Mouse (Mus musculus): Measurements from ENCODE around the gene Ostc. TPM values are rescaled to one million over a fixed set of nuclear protein-coding genes. Genes with fewer than 3 reads are reported as not detected.

Gene Ostc
- total and polyA plus RNA-seq, 2 experiments from 2014 or later = 99.9 to 160 TPM

DNA sequence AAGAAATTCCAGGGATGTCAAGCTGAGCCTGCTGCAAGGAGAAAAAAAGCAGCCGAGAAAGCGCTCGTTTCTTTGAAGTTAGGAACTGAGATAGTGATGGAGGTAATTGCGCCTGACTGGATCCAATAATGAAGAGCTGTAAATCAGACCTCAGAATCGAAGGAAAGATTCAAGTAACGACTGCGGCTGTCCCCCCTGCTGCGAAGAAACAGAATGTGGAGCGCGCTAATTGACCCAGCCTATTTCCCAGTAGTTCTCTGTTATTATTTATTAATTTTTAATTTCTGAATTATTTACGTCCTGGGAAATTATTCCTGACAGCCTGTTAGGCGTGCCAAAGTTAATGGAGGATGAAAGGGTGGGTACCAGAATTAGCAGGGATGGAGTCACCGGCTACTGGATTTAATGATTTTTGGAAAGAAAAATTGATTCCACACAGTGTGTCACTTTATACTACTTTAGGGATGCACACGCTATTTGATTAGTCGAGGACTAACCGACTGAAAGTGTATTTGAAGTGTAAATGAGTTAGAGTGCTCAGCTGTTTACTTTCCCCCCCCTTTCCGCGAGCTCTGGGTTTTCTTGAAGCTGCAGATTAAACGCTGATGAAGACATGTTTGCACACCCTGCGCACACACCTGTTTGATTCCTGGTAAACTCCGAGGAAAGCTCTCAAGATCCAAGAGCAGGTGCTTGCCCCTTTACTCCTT, 28.6 kb upstream of the Ostc start:
- Histone ChIP-seq H3K4me3 (ENCODE audit: low read depth, low read length) (no peak overlapping the region), H3K9me3 (ENCODE audit: low read length) (no peaks in the 10 kb centered on the region), H3K4me1 (ENCODE audit: insufficient read depth, low read length) (peaks cover 2% of the 10 kb centered on the region; the same call in 1 of the 2 replicates), H3K36me3 (ENCODE audit: insufficient read depth, low read length) (no peaks in the 10 kb centered on the region), H3K9ac (replicated peaks; ENCODE audit: low read length, poor library complexity, severe bottlenecking) (no peak overlapping the region), H3K27ac (ENCODE audit: low read depth, low read length) (no peak overlapping the region), H3K4me2 (ENCODE audit: low read depth, low read length, poor library complexity, severe bottlenecking) (peak overlapping the region; percentile 9; the same call in 1 of the 2 replicates), H3K27me3 (ENCODE audit: insufficient read depth, low read length) (no peaks in the 10 kb centered on the region)
- ATAC-seq (ENCODE audit: low FRiP score) (peak; percentile 76), DNase-seq (ENCODE audit: low spot score) (peak; percentile 31)
- 28% methylated on average over 21 of the region's 21 CpGs for WGBS
- TF ChIP-seq CTCF (IDR thresholded peaks at IDR 0.05) = no peak

DNA sequence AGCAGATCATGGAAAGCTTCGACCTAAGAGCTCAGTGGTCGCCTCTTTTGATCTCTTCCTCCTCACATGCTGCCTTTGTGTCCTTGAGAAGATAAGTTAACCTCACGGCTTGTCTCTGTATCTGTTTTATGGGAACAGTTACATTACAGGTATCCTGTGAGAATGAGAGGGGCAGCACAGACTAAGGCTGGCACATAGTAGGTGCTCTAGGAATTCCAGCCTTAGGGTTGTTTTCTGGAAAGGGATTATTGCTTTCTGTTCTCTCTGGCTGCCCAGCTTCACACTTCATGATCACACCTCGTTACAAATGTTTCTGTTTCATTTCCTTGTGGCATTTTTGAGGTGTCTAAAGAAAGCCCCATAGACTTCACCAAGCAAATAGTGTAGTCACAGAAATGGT, 27.5 kb upstream of the Ostc start:
- H3K27me3 ChIP-seq (ENCODE audit: insufficient read depth, low read length) = no peaks in the 10 kb centered on the region
- H3K4me1 ChIP-seq (ENCODE audit: insufficient read depth, low read length) = peaks cover 2% of the 10 kb centered on the region; the same call in 1 of the 2 replicates
- ATAC-seq (ENCODE audit: low FRiP score) (no peak), DNase-seq (ENCODE audit: low spot score) (no peak)
- TF ChIP-seq CTCF (IDR thresholded peaks at IDR 0.05) = no peak
- no peak overlapping the region for H3K4me2 ChIP-seq (ENCODE audit: low read depth, low read length, poor library complexity, severe bottlenecking)
- H3K36me3 ChIP-seq (ENCODE audit: insufficient read depth, low read length) = no peaks in the 10 kb centered on the region
- H3K9ac ChIP-seq (replicated peaks; ENCODE audit: low read length, poor library complexity, severe bottlenecking) = no peak overlapping the region
- no peaks in the 10 kb centered on the region for H3K9me3 ChIP-seq (ENCODE audit: low read length)
- H3K27ac ChIP-seq (ENCODE audit: low read depth, low read length) = no peak overlapping the region
- 31% methylated on average over 4 of the region's 4 CpGs for WGBS
- no peak overlapping the region for H3K4me3 ChIP-seq (ENCODE audit: low read depth, low read length)

DNA sequence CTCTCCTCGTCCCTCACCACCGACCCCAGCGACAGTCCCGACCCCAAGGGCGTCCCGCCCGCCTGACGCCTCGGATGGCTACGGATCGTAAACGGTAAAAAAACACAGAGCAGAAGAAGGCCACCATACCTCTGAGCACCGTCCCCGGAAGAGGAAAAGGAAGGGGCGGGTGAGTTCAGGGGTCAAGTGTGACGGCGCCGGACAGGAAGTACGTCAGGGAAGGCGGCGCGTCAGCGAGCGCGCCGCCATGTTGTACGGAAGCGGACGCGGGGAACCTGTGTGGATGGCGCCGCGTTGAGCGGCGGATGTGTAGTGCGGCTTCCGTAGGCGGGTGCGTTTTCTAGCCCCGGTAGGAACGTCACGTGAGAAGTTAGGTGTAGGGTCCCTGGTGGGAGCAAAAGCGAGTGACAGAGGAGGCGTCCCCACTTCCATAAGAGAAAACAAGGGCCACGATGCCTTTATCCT, 21.0 kb upstream of the Ostc start, which contains the start of gene Rpl34:
Gene Rpl34 (minus strand): TSS at position 210 of the 465 bp plus-strand sequence.
- under 1% methylated on average over 45 of the region's 45 CpGs for WGBS
- H3K4me2 ChIP-seq (ENCODE audit: low read depth, low read length, poor library complexity, severe bottlenecking) = peak within 1 kb of the TSS; percentile 69
- peaks cover 25% of the 10 kb centered on the region for H3K36me3 ChIP-seq (ENCODE audit: insufficient read depth, low read length)
- H3K27ac ChIP-seq (ENCODE audit: low read depth, low read length) = peak within 1 kb of the TSS; percentile 87
- DNase-seq (ENCODE audit: low spot score) (peak; percentile 98), ATAC-seq (ENCODE audit: low FRiP score) (peak; percentile 99)
- no peaks in the 10 kb centered on the region for H3K9me3 ChIP-seq (ENCODE audit: low read length)
- TF ChIP-seq CTCF (IDR thresholded peaks at IDR 0.05) = 0 out of 2 replicates have a peak, but pooled peaks have one; percentile 17
- H3K4me3 ChIP-seq (ENCODE audit: low read depth, low read length) = peak within 1 kb of the TSS; percentile 75
- H3K9ac ChIP-seq (replicated peaks; ENCODE audit: low read length, poor library complexity, severe bottlenecking) = peak within 1 kb of the TSS; percentile 90
- no peaks in the 10 kb centered on the region for H3K27me3 ChIP-seq (ENCODE audit: insufficient read depth, low read length)
- 0 out of 2 replicates have a peak, but pooled peaks cover 3% of the 10 kb centered on the region for H3K4me1 ChIP-seq (ENCODE audit: insufficient read depth, low read length)

DNA sequence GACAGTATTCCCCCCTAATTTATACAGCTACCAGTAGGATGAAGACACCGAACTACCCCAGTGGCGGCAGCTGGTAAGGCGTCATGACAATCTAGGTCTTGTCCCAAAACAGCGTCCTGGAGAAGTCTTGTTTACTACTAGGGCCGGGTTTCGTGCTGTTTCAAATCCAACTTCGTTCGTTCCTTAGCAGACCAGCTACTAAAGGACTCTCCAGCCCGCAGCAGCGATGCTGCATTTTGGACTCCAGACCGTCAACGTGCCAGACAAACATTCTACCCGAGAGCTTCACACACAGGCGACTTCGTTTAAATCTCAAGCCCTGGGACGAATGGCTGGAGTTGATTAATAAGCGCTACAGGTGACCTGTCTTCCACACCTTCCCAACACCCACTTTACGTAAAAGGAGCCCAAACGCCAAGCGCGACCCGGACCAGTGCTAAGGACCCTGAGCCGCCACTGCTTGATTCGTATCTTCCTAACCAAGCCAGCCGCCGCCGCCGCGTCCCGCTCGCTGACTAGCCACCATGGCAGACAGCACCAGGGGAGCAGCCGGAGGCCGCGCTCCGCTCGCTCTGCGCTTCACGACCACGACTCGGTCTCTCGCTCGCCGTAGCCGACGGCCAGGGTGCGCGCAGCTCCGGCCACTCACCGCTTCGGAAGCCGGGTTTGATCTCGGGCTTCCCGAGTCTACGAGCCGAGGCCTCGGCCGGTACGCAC, 20.4 kb upstream of the Ostc start:
- H3K9ac ChIP-seq (replicated peaks; ENCODE audit: low read length, poor library complexity, severe bottlenecking) = peak overlapping the region; percentile 90
- H3K9me3 ChIP-seq (ENCODE audit: low read length) = no peaks in the 10 kb centered on the region
- 0 out of 2 replicates have a peak, but pooled peaks cover 3% of the 10 kb centered on the region for H3K4me1 ChIP-seq (ENCODE audit: insufficient read depth, low read length)
- TF ChIP-seq CTCF (IDR thresholded peaks at IDR 0.05) = peak; percentile 62
- under 1% methylated on average over 50 of the region's 58 CpGs for WGBS
- peak overlapping the region; percentile 69 for H3K4me2 ChIP-seq (ENCODE audit: low read depth, low read length, poor library complexity, severe bottlenecking)
- ATAC-seq (ENCODE audit: low FRiP score) = peak; percentile 83
- no peaks in the 10 kb centered on the region for H3K27me3 ChIP-seq (ENCODE audit: insufficient read depth, low read length)
- peak overlapping the region; percentile 75 for H3K4me3 ChIP-seq (ENCODE audit: low read depth, low read length)
- H3K27ac ChIP-seq (ENCODE audit: low read depth, low read length) = peak overlapping the region; percentile 87
- H3K36me3 ChIP-seq (ENCODE audit: insufficient read depth, low read length) = peaks cover 25% of the 10 kb centered on the region
- peak; percentile 72 for DNase-seq (ENCODE audit: low spot score)

DNA sequence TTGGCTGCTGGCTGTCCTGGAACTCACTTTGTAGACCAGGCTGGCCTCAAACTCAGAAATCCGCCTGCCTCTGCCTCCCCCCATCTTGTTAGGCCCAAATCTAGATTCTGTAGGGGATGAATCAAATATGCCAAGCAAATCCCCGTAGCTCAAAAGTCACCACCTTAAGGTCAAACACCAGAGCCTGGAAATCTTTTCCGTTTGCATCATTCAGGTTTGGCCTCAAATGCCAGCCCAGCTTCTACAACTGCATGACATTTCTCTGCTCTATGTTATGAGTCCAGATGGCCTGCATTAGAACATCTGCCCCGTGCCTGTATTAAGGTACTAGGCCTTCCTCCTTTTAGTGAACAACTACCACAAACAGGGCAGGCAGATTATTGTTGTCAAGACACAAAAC, 18.4 kb upstream of the Ostc start:
- no peak overlapping the region for H3K9ac ChIP-seq (replicated peaks; ENCODE audit: low read length, poor library complexity, severe bottlenecking)
- ATAC-seq (ENCODE audit: low FRiP score) = no peak
- 88% methylated on average over 4 of the region's 4 CpGs for WGBS
- no peak overlapping the region for H3K4me3 ChIP-seq (ENCODE audit: low read depth, low read length)
- no peaks in the 10 kb centered on the region for H3K27me3 ChIP-seq (ENCODE audit: insufficient read depth, low read length)
- H3K4me1 ChIP-seq (ENCODE audit: insufficient read depth, low read length) = 0 out of 2 replicates have a peak, but pooled peaks cover 3% of the 10 kb centered on the region
- no peak for DNase-seq (ENCODE audit: low spot score)
- no peaks in the 10 kb centered on the region for H3K9me3 ChIP-seq (ENCODE audit: low read length)
- no peak overlapping the region for H3K27ac ChIP-seq (ENCODE audit: low read depth, low read length)
- no peak overlapping the region for H3K4me2 ChIP-seq (ENCODE audit: low read depth, low read length, poor library complexity, severe bottlenecking)
- peaks cover 25% of the 10 kb centered on the region for H3K36me3 ChIP-seq (ENCODE audit: insufficient read depth, low read length)
- TF ChIP-seq CTCF (IDR thresholded peaks at IDR 0.05) = no peak

All from midbrain, postnatal 0 days (tissue).